Mouse (Mus musculus) kidney, adult 8-10 months (tissue): ENCODE results near the gene Mrpl36.

Experiments used
- DNase-seq, 2 experiments: peaks; one replicate each; pipeline ENCODE4 v3.0.0; 2022

Gene Mrpl36

GRCm38 (mm10) chr13:73327827-73328698, at the start of gene Mrpl36, which contains the start of gene Ndufs6:
Gene Mrpl36 (plus strand): TSS chr13:73328513.
Gene Ndufs6 (minus strand): TSS chr13:73328542.
- DNase-seq = peak; percentile 94

DNA sequence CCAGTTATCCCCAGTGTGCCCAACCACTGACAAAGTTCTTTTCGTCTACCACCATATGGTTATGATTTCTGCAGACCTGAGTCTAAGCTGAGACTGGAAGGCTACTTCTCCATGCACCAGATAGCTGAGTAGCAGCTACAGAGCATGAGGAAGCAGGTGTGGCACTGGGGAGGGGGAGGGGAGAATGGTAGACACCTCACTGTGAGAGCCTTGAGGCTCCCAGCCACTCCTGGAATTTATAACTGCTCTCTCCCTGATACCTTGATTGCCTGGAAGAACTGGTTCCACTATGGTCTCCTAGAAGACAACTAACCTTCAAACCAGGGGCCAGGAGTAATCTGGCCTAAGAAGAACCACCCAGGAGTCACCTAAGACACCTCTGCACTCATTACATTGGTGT, 49.1 kb upstream of the Mrpl36 start:
- DNase-seq = no peak

- DNase-seq = no peak
These were observed 45.9 kb upstream of the Mrpl36 start for GRCm38 (mm10) chr13:73282407-73282806.

GRCm38 (mm10) chr13:73283534-73283933, 44.8 kb upstream of the Mrpl36 start:
- DNase-seq = no peak

GRCm38 (mm10) chr13:73290206-73290605, 38.1 kb upstream of the Mrpl36 start:
- no peak for DNase-seq

DNA sequence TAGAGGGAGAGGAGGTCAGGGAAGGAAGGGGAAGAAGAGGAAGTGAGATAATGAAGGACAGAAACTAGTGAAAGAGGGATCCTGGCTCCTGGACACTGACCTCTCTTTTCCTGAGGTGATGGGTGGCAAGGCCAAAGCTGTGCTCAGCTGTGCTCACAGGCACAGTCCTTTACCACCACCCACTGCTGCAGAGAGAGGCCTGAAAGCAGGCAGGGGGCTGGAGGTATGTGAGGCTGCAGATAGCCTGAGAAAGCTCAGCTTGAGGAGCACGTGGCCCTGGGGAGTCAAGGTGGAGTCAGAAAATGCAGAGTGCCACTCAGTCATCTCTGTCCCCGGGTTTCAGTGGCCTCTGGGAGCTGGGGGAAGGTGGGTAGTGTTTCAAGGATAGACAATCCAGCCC, 37.2 kb upstream of the Mrpl36 start:
- no peak for DNase-seq

GRCm38 (mm10) chr13:73298717-73299116, 29.6 kb upstream of the Mrpl36 start:
- no peak for DNase-seq

DNA sequence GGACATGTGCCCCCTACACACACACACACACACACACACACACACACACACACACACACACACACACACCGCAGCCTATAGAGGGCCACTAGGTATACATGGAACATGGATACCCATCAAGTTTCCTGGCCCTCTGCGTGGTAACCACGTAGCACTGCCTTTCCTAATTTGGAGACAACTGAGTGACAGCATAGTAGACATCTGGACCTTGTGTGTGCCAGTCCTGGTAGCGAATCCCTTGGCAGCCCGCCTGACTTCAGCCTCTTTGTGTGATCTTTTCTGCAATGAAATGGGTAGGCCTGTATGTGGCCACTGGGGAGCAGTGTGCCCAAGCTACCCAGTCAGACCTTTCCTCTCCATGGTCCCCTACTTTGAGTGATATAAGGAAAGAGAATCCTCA, 29.0 kb upstream of the Mrpl36 start:
- no peak for DNase-seq

- no peak for DNase-seq
These were observed 23.6 kb upstream of the Mrpl36 start for GRCm38 (mm10) chr13:73304729-73305128.

DNA sequence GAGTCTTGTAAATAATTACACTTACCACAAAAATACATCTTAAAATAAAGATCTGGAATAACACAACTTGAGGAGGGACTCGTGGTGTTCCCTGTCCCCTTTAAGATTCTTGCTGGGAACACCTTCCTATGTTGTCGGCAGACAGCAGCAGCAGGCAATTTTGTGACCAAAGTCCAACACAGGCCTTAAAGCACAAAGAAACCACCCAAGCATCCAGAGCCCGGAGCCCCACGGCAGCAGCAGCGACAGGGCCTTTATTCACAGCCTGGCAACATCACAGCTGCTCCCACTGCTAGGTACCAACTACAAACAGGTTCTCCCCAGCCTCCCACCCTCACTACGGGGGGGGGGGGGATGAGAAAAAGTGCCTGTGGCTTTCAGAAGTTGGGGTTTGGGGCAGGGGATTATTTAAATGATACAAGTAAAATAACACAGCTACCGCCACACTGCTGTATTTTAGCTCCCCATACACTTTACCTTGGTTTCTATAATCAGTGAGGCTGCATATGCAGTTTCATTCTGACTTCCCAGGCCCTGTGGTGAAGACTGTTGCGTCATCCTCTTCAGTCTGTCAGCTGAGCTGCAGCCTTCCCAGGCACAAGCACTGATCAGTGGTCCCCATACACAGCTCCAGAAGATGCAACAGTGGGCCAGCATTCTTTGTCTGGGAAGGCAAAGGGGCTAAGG, 22.8 kb upstream of the Mrpl36 start:
- peak in 1 of 2 experiments; percentile 21 for DNase-seq

DNA sequence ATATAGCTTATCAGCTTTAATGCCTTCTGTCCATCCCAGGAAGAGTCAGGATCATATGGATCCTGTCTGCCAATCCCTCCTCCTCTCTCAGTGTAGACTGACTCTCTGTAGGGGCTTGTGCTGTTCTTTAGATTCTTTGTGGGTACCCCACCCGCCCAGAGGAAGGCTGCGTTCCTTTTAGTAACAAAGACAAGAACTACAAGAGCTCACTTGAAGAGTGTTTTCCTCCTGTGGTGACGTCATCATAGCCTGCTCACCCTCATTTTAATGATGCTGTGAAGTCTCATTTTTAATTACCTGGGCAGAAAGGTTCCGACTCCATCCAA, 22.3 kb upstream of the Mrpl36 start:
- no peak for DNase-seq

GRCm38 (mm10) chr13:73306430-73306829, 21.9 kb upstream of the Mrpl36 start:
- no peak for DNase-seq

DNA sequence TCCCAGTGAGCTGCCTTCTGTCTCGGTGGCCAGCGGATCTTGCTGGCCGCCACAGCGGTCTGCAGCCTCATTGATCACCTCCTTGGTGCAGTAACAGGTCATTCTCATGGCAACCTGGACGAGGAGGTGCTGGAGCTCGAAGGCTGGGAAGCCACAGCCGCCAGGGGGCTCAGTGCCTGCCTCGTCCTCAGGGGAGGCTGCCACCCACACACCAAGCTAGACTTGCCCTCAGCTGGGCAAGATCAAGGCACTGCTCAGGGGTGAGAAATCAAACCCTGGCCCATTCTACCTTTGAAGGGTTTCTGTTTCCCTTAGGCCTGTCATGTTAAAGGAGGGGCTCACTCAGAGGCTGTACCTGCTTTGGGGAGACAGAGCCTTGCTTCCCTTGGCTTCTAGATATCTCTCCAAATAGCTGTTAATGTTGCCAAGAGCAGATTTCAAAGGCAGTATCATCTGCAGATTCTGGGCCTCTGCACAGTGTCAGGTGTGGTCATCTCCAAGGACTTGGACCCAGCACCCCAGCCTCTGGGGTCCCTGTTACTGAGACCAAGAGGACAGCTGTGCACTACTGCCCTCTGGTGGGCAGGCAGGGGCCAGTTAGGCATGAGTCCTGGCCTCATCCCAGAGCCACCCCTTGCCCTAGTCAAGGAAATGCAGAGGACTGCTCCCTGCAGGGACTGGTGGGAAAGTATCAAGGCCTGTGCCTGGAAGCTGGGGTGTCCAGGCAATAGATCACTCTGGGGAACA, 18.0 kb upstream of the Mrpl36 start:
- peak in 1 of 2 experiments; percentile 61 for DNase-seq

GRCm38 (mm10) chr13:73320048-73320447, 8.3 kb upstream of the Mrpl36 start:
- no peak for DNase-seq

- DNase-seq = no peak
These were observed 5.7 kb upstream of the Mrpl36 start for GRCm38 (mm10) chr13:73322626-73323025.

DNA sequence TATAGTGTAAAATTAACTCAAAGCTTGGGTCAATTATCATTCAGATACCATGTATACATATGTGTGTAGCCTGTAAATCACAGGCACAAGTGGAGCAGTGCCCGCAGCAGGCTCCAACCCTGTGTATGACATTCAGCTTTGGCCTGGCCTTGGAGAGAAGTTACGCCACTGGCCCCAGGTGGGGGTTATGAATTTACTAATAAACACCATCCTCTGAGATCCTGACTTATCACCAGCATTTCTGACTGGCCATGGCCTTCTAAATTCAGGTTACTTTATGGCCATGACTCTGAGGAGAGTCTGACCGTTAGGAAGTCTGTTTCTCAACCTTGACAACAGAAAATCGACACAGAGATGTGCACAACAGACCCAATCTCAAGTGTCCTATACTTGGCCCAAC, 4.9 kb upstream of the Mrpl36 start:
- DNase-seq = no peak

- peak; percentile 84 to 93 for DNase-seq
These were observed 2.7 kb downstream of the Mrpl36 start for GRCm38 (mm10) chr13:73330844-73331501.

DNA sequence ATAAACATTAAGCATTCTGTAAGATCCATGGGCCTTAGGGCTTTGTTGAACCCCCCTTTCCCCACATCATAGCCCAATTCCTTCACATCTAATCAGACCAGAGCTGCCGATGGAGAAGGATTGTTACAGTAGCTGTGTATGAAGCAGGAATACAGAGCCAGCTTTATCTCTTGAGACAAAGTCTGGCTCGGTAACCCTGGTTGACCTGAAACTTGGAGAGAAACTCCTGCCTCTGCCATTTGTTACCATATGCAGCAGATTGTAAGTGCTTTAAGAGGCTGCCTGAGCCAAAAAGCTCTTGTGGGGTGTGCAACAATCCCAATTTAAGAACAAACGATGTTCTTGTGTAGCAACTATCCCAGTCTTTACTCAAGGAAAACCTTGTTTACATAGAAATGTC, 3.4 kb downstream of the Mrpl36 start:
- DNase-seq = no peak

- no peak for DNase-seq
These were observed 8.4 kb downstream of the Mrpl36 start for GRCm38 (mm10) chr13:73336753-73337152.

GRCm38 (mm10) chr13:73345102-73345890, 17.0 kb downstream of the Mrpl36 start:
- peak in 1 of 2 experiments; percentile 17 for DNase-seq

DNA sequence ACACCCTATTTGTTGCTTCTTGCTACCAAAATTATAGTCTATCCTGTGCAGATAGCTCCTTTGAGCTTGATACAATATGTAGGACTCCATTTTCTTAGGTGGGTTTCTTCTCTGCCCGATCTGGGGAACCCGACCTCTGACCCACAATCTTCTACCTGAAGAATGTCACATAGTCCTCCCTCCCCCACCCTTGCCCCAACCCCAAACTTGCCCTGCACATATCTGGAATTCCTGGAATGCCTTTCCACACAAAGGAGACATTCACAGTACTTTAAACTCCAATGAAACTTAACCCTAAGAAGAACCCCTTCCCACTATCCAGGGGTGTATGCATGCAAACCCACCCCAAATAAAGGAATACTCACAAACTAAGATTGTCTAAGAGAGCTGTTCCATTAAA, 17.8 kb downstream of the Mrpl36 start:
- no peak for DNase-seq

GRCm38 (mm10) chr13:73346743-73347142, 18.4 kb downstream of the Mrpl36 start:
- DNase-seq = no peak
